Mouse (Mus musculus) midbrain, embryonic 13.5 days (tissue): ENCODE measurements at regions not wholly inside any gene's neighbourhood (a gene's known extent, or its start where the extent isn't known, plus 50 kb on each side); places are given as distances from the start of the nearest gene placed in this dataset.
A peak's percentile ranks its signal among the peaks of the same experiment; 100 is the strongest.

Experiments used
- ATAC-seq: fragments of 200-750 bp; cut with Nextera tagmentation; 2 replicates; pipeline ENCODE4 v1.8.0; 2017; ENCODE audit warnings: mild to moderate bottlenecking, moderate TSS enrichment, moderate library complexity
- H3K27ac ChIP-seq: fragments of 300-500 bp; sonication (generic); 2 replicates; pipeline ENCODE4 v1.5.1; 2015; ENCODE audit warnings: inconsistent platforms, mild to moderate bottlenecking, moderate library complexity
- H3K27me3 ChIP-seq: fragments of 300-500 bp; sonication (generic); 2 replicates; pipeline ENCODE4 v1.6.1; 2015; ENCODE audit warnings: mild to moderate bottlenecking, inconsistent platforms
- H3K36me3 ChIP-seq: fragments of 300-500 bp; sonication (generic); 2 replicates; pipeline ENCODE4 v1.6.1; 2015; ENCODE audit warnings: mild to moderate bottlenecking, inconsistent platforms
- H3K4me1 ChIP-seq: fragments of 300-500 bp; sonication (generic); replicated peaks from 2 replicates; pipeline ENCODE4 v1.6.1; 2015; ENCODE audit warnings: inconsistent platforms
- H3K4me2 ChIP-seq: fragments of 300-500 bp; sonication (generic); replicated peaks from 2 replicates; pipeline ENCODE4 v1.6.1; 2015; ENCODE audit warnings: moderate library complexity, mild to moderate bottlenecking, inconsistent platforms
- H3K4me3 ChIP-seq: fragments of 300-500 bp; sonication (generic); replicated peaks from 2 replicates; pipeline ENCODE4 v1.5.1; 2015; ENCODE audit warnings: mild to moderate bottlenecking, inconsistent platforms
- H3K9ac ChIP-seq: fragments of 300-500 bp; sonication (generic); replicated peaks from 2 replicates; pipeline ENCODE4 v1.6.1; 2015; ENCODE audit warnings: mild to moderate bottlenecking, inconsistent platforms
- H3K9me3 ChIP-seq: fragments of 300-500 bp; sonication (generic); 2 replicates; pipeline ENCODE4 v1.6.1; 2016; ENCODE audit warnings: mild to moderate bottlenecking, inconsistent platforms
- WGBS: fragments of 180-500 bp; shearing (Covaris S2); methylation state at CpG from one replicate; pipeline ENCODE4 v1.1.7; 2015; 5-methylcytosine and 5-hydroxymethylcytosine counted together

DNA sequence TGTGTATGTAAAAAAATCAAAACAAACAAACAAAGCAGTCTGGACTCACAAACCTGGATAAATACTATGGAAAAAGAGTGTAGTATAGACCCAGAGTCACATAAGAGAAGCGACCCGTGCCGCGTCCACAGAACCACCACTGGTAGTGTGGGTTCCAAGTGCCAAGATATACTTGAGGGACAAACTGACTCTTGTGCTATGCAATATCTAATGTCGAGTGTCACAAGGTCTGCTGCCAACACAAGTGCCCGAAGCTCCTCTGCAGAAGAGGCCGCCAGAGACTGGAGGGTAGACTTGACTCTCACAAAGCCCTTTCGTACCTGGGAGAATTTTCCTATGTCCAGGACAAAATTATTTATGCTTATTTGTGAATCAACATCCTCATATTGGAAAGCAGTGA lies 74.8 kb upstream of the Btg3 start:
- H3K4me1 ChIP-seq, result no peaks in the 10 kb centered on the region
- no peaks in the 10 kb centered on the region for H3K27me3 ChIP-seq
- no peak overlapping the region for H3K27ac ChIP-seq
- no peak overlapping the region for H3K4me2 ChIP-seq
- WGBS, result 88% methylated on average over 8 of the region's 8 CpGs
- H3K4me3 ChIP-seq, result no peak overlapping the region
- H3K9ac ChIP-seq, result no peak overlapping the region
- no peaks in the 10 kb centered on the region for H3K36me3 ChIP-seq
- ATAC-seq, result no peak
- H3K9me3 ChIP-seq, result 0 out of 2 replicates have a peak, but pooled peaks cover 4% of the 10 kb centered on the region

GRCm38 (mm10) chr16:78451251-78451650 lies 74.3 kb upstream of the Btg3 start:
- H3K4me3 ChIP-seq, result no peak overlapping the region
- no peaks in the 10 kb centered on the region for H3K4me1 ChIP-seq
- WGBS, result 52% methylated on average over 11 of the region's 11 CpGs
- no peak overlapping the region for H3K27ac ChIP-seq
- H3K36me3 ChIP-seq, result no peaks in the 10 kb centered on the region
- H3K9ac ChIP-seq, result 0 out of 2 replicates have a peak overlapping the region, but pooled peaks have one; percentile 14
- 0 out of 2 replicates have a peak, but pooled peaks have one; percentile 9 for ATAC-seq
- no peaks in the 10 kb centered on the region for H3K27me3 ChIP-seq
- 0 out of 2 replicates have a peak, but pooled peaks cover 4% of the 10 kb centered on the region for H3K9me3 ChIP-seq
- H3K4me2 ChIP-seq, result no peak overlapping the region

DNA sequence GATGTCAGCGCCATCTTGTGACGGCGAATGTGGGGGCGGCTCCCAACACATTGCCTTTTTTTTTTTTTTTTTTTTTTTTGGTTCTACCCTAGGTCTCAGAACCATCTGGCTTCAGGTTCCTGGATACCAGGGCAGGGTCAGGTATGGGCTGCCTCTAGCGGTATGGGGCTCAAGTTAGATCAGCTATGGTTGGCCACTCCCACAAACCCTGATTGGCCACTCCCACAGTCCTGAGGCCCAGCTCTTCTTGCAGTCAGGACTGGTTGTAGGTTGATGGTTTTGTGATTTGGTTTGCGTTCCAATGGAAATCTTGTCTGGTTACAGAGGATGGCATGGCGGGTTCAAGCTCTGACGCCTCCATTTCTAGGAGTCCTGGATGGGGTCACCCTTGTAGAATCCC lies 72.2 kb upstream of the Btg3 start:
- H3K9ac ChIP-seq, result no peak overlapping the region
- no peaks in the 10 kb centered on the region for H3K36me3 ChIP-seq
- H3K4me2 ChIP-seq, result no peak overlapping the region
- no peaks in the 10 kb centered on the region for H3K27me3 ChIP-seq
- 93% methylated on average over 8 of the region's 8 CpGs for WGBS
- H3K9me3 ChIP-seq, result 0 out of 2 replicates have a peak, but pooled peaks cover 4% of the 10 kb centered on the region
- H3K4me1 ChIP-seq, result no peaks in the 10 kb centered on the region
- no peak for ATAC-seq
- H3K4me3 ChIP-seq, result no peak overlapping the region
- H3K27ac ChIP-seq, result no peak overlapping the region

GRCm38 (mm10) chr16:78443262-78443661 lies 66.3 kb upstream of the Btg3 start:
- no peak for ATAC-seq
- no peak overlapping the region for H3K4me3 ChIP-seq
- no peak overlapping the region for H3K9ac ChIP-seq
- no peak overlapping the region for H3K27ac ChIP-seq
- no peak overlapping the region for H3K4me2 ChIP-seq
- H3K36me3 ChIP-seq, result no peaks in the 10 kb centered on the region
- no peaks in the 10 kb centered on the region for H3K27me3 ChIP-seq
- no peaks in the 10 kb centered on the region for H3K9me3 ChIP-seq
- 92% methylated on average over 8 of the region's 8 CpGs for WGBS
- no peaks in the 10 kb centered on the region for H3K4me1 ChIP-seq

DNA sequence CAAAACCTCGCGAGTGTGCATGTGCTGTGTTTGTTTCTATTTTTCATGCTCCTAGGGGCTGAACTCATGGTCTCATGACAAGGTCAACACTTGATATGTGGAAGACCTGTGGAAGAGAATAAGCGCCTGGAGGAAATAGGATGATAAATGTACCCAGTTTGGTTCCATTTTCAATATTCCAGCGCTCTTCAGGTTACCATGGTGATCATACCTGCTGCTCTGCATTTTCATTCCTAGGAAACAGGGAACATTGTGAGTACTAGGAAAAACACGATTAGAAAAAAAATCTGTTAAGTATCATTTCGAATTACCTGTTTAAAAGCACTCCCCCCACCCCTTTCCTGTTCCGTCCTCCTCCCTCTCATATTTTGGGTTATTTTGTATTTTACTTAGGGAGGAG lies 65.8 kb upstream of the Btg3 start:
- WGBS, result 91% methylated on average over 7 of the region's 7 CpGs
- H3K4me1 ChIP-seq, result no peaks in the 10 kb centered on the region
- no peak for ATAC-seq
- H3K27ac ChIP-seq, result no peak overlapping the region
- H3K4me2 ChIP-seq, result no peak overlapping the region
- no peak overlapping the region for H3K9ac ChIP-seq
- H3K9me3 ChIP-seq, result no peaks in the 10 kb centered on the region
- no peaks in the 10 kb centered on the region for H3K36me3 ChIP-seq
- no peak overlapping the region for H3K4me3 ChIP-seq
- H3K27me3 ChIP-seq, result no peaks in the 10 kb centered on the region

GRCm38 (mm10) chr16:78441961-78442360 lies 65.0 kb upstream of the Btg3 start:
- no peaks in the 10 kb centered on the region for H3K36me3 ChIP-seq
- no peak overlapping the region for H3K9ac ChIP-seq
- H3K9me3 ChIP-seq, result no peaks in the 10 kb centered on the region
- no peak overlapping the region for H3K4me3 ChIP-seq
- no peak overlapping the region for H3K27ac ChIP-seq
- H3K4me2 ChIP-seq, result no peak overlapping the region
- 85% methylated on average over 6 of the region's 6 CpGs for WGBS
- no peaks in the 10 kb centered on the region for H3K4me1 ChIP-seq
- no peaks in the 10 kb centered on the region for H3K27me3 ChIP-seq
- no peak for ATAC-seq

GRCm38 (mm10) chr16:78435707-78436106 lies 58.7 kb upstream of the Btg3 start:
- Histone ChIP-seq H3K36me3 (no peaks in the 10 kb centered on the region), H3K4me2 (no peak overlapping the region), H3K4me3 (no peak overlapping the region), H3K4me1 (no peaks in the 10 kb centered on the region), H3K9ac (no peak overlapping the region), H3K27me3 (no peaks in the 10 kb centered on the region), H3K9me3 (no peaks in the 10 kb centered on the region), H3K27ac (no peak overlapping the region)
- ATAC-seq, result no peak
- 79% methylated on average over 5 of the region's 5 CpGs for WGBS

DNA sequence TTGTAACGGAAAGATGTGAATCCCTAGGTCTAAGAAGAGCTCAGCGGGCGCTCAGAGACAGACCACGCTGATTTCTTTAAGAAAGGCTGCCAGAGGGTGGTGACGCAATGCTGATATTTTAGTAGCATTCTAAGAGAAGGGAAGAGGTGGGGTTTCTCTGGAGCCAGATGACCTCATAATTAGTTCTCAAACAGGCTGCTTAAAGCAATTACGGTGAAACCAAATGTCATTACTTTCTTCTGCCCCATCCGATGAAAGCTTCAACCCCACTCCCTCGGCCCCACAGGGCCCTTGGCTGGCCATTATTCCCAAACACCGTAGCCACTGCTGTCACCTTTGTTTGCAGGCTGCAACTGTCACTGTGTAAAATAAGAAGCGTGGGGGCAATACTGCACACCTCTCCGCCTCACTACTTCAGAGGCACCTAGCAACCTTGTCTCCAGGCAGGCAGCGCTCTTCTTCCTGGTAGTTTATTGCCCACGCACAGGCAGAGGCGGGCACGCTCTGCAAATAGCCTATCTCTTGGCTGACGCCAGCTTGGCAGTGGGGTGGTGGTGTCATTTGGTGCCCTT lies 50.6 kb upstream of the Btg3 start:
- Histone ChIP-seq H3K9ac (no peak overlapping the region), H3K4me1 (peaks cover 9% of the 10 kb centered on the region), H3K4me3 (no peak overlapping the region), H3K27ac (no peak overlapping the region; the same call in 1 of the 2 replicates), H3K4me2 (peak overlapping the region; percentile 21), H3K36me3 (no peaks in the 10 kb centered on the region), H3K27me3 (no peaks in the 10 kb centered on the region), H3K9me3 (no peaks in the 10 kb centered on the region)
- ATAC-seq, result peak; percentile 57
- WGBS, result 46% methylated on average over 16 of the region's 16 CpGs
